Mouse (Mus musculus) CH12.LX (cell line): Measurements from ENCODE around the gene Ccdc158. TPM values are rescaled to one million over a fixed set of nuclear protein-coding genes. Genes with fewer than 3 reads are reported as not detected.
A peak's percentile ranks its signal among the peaks of the same experiment; 100 is the strongest.

Experiments
- DNase-seq: peaks from one replicate; pipeline ENCODE4 v3.0.0-alpha.2; 2013; ENCODE audit errors: extremely low read depth
- H3K27ac ChIP-seq: 2 replicates; pipeline ENCODE4 v1.5.1; 2012; ENCODE audit warnings: low read depth, mild to moderate bottlenecking, control low read depth, moderate library complexity; ENCODE audit not compliant: insufficient read depth
- H3K27me3 ChIP-seq: replicated peaks from 2 replicates; pipeline ENCODE3; 2012; ENCODE audit warnings: inconsistent platforms
- H3K36me3 ChIP-seq, 2 experiments: replicated peaks in 1 of 2; 2 replicates each; pipeline versions ENCODE3 to v1.6.1; 2012; ENCODE audit warnings: inconsistent platforms in 1 of 2, low read length in 1 of 2, mild to moderate bottlenecking in 1 of 2, mixed read lengths in 1 of 2, moderate library complexity in 1 of 2; ENCODE audit not compliant: control insufficient read depth in 1 of 2, insufficient read depth in 1 of 2
- H3K4me1 ChIP-seq, 2 experiments: 2 replicates each; pipeline ENCODE4 v1.6.1; 2012; ENCODE audit warnings: inconsistent platforms in 1 of 2, moderate library complexity in 1 of 2; ENCODE audit not compliant: insufficient read depth in 2 of 2, control insufficient read depth in 1 of 2
- H3K4me2 ChIP-seq: 2 replicates; pipeline ENCODE4 v1.6.1; 2012; ENCODE audit warnings: low read depth, mild to moderate bottlenecking, control low read depth; ENCODE audit not compliant: poor library complexity, insufficient read depth, severe bottlenecking
- H3K4me3 ChIP-seq, 3 experiments: fragments of 150-350 bp in 1 of 3; sonication (generic) in 1 of 3; replicated peaks in 1 of 3; 2 replicates each; pipeline versions ENCODE3 to v1.5.1; 2011 to 2012; ENCODE audit warnings: low read depth in 2 of 3, low read length in 2 of 3, mild to moderate bottlenecking in 2 of 3, moderate library complexity in 2 of 3, control low read depth in 1 of 3, improper control_type of control experiment in 1 of 3, inconsistent platforms in 1 of 3, mixed read lengths in 1 of 3; ENCODE audit not compliant: poor library complexity in 1 of 3
- H3K79me2 ChIP-seq: replicated peaks from 2 replicates; pipeline ENCODE4 v1.6.1; 2012; ENCODE audit warnings: mild to moderate bottlenecking, moderate library complexity; ENCODE audit not compliant: control insufficient read depth, poor library complexity, insufficient read depth, severe bottlenecking; ENCODE audit errors: extremely low read depth
- H3K9ac ChIP-seq: 2 replicates; pipeline ENCODE4 v1.6.1; 2012; ENCODE audit warnings: low read depth, mild to moderate bottlenecking, control low read depth, moderate library complexity; ENCODE audit not compliant: insufficient read depth
- H3K9me3 ChIP-seq: replicated peaks from 2 replicates; pipeline ENCODE3; 2012; ENCODE audit warnings: low read length, inconsistent platforms, mixed read lengths
- BHLHE40 ChIP-seq: IDR thresholded peaks from 2 replicates; pipeline ENCODE4 v1.6.1; 2011; ENCODE audit warnings: mild to moderate bottlenecking, low read depth, low read length, improper control_type of control experiment
- CHD1 ChIP-seq: IDR thresholded peaks from 2 replicates; pipeline ENCODE4 v1.6.1; 2012; ENCODE audit warnings: low read depth, low read length, improper control_type of control experiment, inconsistent platforms
- CHD2 ChIP-seq: IDR thresholded peaks from 2 replicates; pipeline ENCODE4 v1.6.1; 2011; ENCODE audit warnings: low read length, improper control_type of control experiment
- CTCF ChIP-seq, 2 experiments: IDR thresholded peaks in 1 of 2; conservative IDR thresholded peaks in 1 of 2; 2 replicates each; pipeline ENCODE4 v1.5.1; 2011 to 2012; ENCODE audit warnings: low read depth in 2 of 2, low read length in 2 of 2, improper control_type of control experiment in 1 of 2, inconsistent platforms in 1 of 2, mild to moderate bottlenecking in 1 of 2, moderate library complexity in 1 of 2
- E2F4 ChIP-seq: IDR thresholded peaks from 2 replicates; pipeline ENCODE4 v1.6.1; 2011; ENCODE audit warnings: low read depth, low read length, improper control_type of control experiment; ENCODE audit not compliant: insufficient replicate concordance
- ELF1 ChIP-seq: IDR thresholded peaks from 2 replicates; pipeline ENCODE4 v1.6.1; 2014; ENCODE audit warnings: low read depth, mild to moderate bottlenecking, inconsistent platforms, low read length, improper control_type of control experiment
- ETS1 ChIP-seq: conservative IDR thresholded peaks from 2 replicates; pipeline ENCODE4 v1.6.1; 2012; ENCODE audit warnings: low read depth, mild to moderate bottlenecking, inconsistent platforms, low read length, improper control_type of control experiment, moderate library complexity
- JUN ChIP-seq: IDR thresholded peaks from 2 replicates; pipeline ENCODE4 v1.6.1; 2011; ENCODE audit warnings: low read depth, mild to moderate bottlenecking, low read length, improper control_type of control experiment, moderate library complexity; ENCODE audit not compliant: insufficient read depth
- JUND ChIP-seq: conservative IDR thresholded peaks from 2 replicates; pipeline ENCODE4 v1.6.1; 2011; ENCODE audit warnings: low read depth, low read length, improper control_type of control experiment
- MAFK ChIP-seq: IDR thresholded peaks from 2 replicates; pipeline ENCODE4 v1.6.1; 2011; ENCODE audit warnings: low read length, improper control_type of control experiment; ENCODE audit not compliant: insufficient replicate concordance
- MAX ChIP-seq: IDR thresholded peaks from 2 replicates; pipeline ENCODE4 v1.6.1; 2011; ENCODE audit warnings: low read length, improper control_type of control experiment
- MAZ ChIP-seq: IDR thresholded peaks from 2 replicates; pipeline ENCODE4 v1.6.1; 2012; ENCODE audit warnings: low read depth, mild to moderate bottlenecking, inconsistent platforms, low read length, improper control_type of control experiment, moderate library complexity
- MYC ChIP-seq: IDR thresholded peaks from 2 replicates; pipeline ENCODE4 v1.6.1; 2011; ENCODE audit warnings: low read depth, mild to moderate bottlenecking, improper control_type of control experiment, low read length
- NRF1 ChIP-seq: IDR thresholded peaks from 2 replicates; pipeline ENCODE4 v1.6.1; 2014; ENCODE audit warnings: low read depth, mild to moderate bottlenecking, inconsistent platforms, low read length, improper control_type of control experiment, moderate library complexity
- PAX5 ChIP-seq: IDR thresholded peaks from 2 replicates; pipeline ENCODE4 v1.6.1; 2012; ENCODE audit warnings: low read length, inconsistent platforms, mixed read lengths
- POLR2A ChIP-seq: IDR thresholded peaks from 2 replicates; pipeline ENCODE4 v1.6.1; 2011; ENCODE audit warnings: low read depth, mild to moderate bottlenecking, improper control_type of control experiment, low read length
- POLR2AphosphoS2 ChIP-seq: IDR thresholded peaks from 2 replicates; pipeline ENCODE4 v1.6.1; 2011; ENCODE audit warnings: low read depth, low read length, improper control_type of control experiment
- RAD21 ChIP-seq: IDR thresholded peaks from 2 replicates; pipeline ENCODE4 v1.6.1; 2011; ENCODE audit warnings: low read depth, mild to moderate bottlenecking, low read length, improper control_type of control experiment, moderate library complexity
- RCOR1 ChIP-seq: conservative IDR thresholded peaks from 2 replicates; pipeline ENCODE4 v1.6.1; 2012; ENCODE audit warnings: low read depth, mild to moderate bottlenecking, inconsistent platforms, low read length, improper control_type of control experiment
- SIN3A ChIP-seq: IDR thresholded peaks from 2 replicates; pipeline ENCODE4 v1.6.1; 2012; ENCODE audit warnings: low read length, improper control_type of control experiment, inconsistent platforms
- TBP ChIP-seq: conservative IDR thresholded peaks from 2 replicates; pipeline ENCODE4 v1.6.1; 2011; ENCODE audit warnings: low read depth, low read length, improper control_type of control experiment
- UBTF ChIP-seq: IDR thresholded peaks from 2 replicates; pipeline ENCODE4 v1.6.1; 2012; ENCODE audit warnings: low read depth, mild to moderate bottlenecking, inconsistent platforms, low read length, improper control_type of control experiment, moderate library complexity
- ZC3H11A ChIP-seq: IDR thresholded peaks from 2 replicates; pipeline ENCODE4 v1.6.1; 2012; ENCODE audit warnings: low read depth, mild to moderate bottlenecking, inconsistent platforms, low read length, improper control_type of control experiment
- ZKSCAN1 ChIP-seq: IDR thresholded peaks from 2 replicates; pipeline ENCODE4 v1.6.1; 2012; ENCODE audit warnings: low read depth, inconsistent platforms, low read length, improper control_type of control experiment, borderline replicate concordance
- ZNF384 ChIP-seq: IDR thresholded peaks from 2 replicates; pipeline ENCODE4 v1.6.1; 2012; ENCODE audit warnings: low read depth, low read length, improper control_type of control experiment, inconsistent platforms
- dilution Hi-C: fragments of 300-500 bp; cut with MboI; formaldehyde crosslinking; loops from 2 replicates; pipeline ENCODE4 v1.14.3; 2020; ENCODE audit warnings: low sequenced_read_pairs; ENCODE audit not compliant: extremely low pct_unique_long_range_greater_than_20kb, extremely low pct_ligation_motif_present
- in situ Hi-C: fragments of 300-500 bp; cut with MboI; formaldehyde crosslinking; loops from 3 replicates; pipeline ENCODE4 v1.14.3; 2019; ENCODE audit warnings: low sequenced_read_pairs, low pct_ligation_motif_present, low pct_unique_long_range_greater_than_20kb, mixed read lengths
- polyA plus RNA-seq: library from polyadenylated mRNA; unstranded; fragments of >175 nt; gene quantifications from 2 replicates; pipeline ENCODE4 v1.2.1, GENCODE M21; 2012; ENCODE audit warnings: low read depth; ENCODE audit not compliant: insufficient read length
- total RNA-seq, 2 experiments: library from RNA; depleted of rRNA; stranded (reverse); fragments of 300-350 nt in 1 of 2; fragments of >200 nt in 1 of 2; gene quantifications; 2 replicates each; pipeline ENCODE4 v1.2.3; 2012 to 2014

Ccdc158 gene
- total and polyA plus RNA-seq, 3 experiments = not detected

DNA sequence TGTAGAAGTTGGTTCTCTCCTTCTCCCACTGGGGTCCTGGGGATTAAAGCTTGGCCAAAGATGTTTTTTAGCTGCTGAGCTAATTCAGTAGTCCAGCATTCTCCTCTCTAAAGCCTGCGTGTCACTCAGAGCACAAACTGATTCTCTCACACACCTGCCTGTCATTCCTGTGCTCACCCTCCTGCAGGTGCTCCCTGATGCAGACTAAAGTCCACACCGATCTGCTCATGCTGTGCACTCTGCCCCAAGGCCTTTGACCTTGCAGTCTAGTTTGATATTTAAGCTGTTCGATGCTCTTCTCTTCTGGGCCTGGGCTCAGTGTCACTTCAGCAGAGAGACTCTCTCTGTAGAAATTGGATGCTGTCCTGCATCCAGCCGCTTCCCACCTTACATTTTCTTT is 103.8 kb downstream of the Ccdc158 start:
- Histone ChIP-seq H3K4me1 (no peaks in the 10 kb centered on the region), H3K27me3 (no peaks in the 10 kb centered on the region), H3K9me3 (no peaks in the 10 kb centered on the region), H3K27ac (no peak overlapping the region), H3K4me3 (no peak overlapping the region), H3K36me3 (no peaks in the 10 kb centered on the region), H3K79me2 (no peaks in the 10 kb centered on the region), H3K4me2 (no peak overlapping the region), H3K9ac (no peak overlapping the region)
- in situ Hi-C loops = no loop called here
- dilution Hi-C loops = no loop called here
- TF ChIP-seq MAFK (no peak), MYC (no peak), RCOR1 (no peak), CHD2 (no peak), CHD1 (no peak), ZNF384 (no peak), ZKSCAN1 (no peak), POLR2AphosphoS2 (no peak)
- no peak for DNase-seq

DNA sequence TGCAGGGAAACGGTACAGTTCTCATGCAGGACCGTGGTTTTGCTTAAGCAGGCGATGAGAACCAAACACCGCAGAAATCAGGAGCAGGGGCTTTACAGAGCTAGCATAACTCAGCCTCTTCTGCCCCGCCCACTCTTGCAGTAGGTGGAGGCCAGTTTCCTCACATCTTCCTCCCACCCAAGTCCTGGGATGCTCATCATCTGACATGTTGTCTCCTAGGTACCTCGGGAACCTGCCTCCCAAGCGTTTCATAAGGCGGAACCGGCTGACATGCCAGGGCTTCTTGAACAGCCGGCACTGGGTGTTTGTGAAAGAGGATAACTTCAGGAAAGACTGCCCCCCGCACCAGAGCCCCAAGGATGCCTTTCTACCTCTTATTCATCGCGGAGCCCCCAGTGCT is 113.1 kb downstream of the Ccdc158 start:
- no peak overlapping the region for H3K9ac ChIP-seq
- H3K36me3 ChIP-seq = no peaks in the 10 kb centered on the region
- no peak overlapping the region for H3K27ac ChIP-seq
- no peaks in the 10 kb centered on the region for H3K9me3 ChIP-seq
- peak; percentile 29 for DNase-seq
- in situ Hi-C loops = no loop called here
- TF ChIP-seq CHD1 = no peak
- no peak for TF ChIP-seq ZKSCAN1
- no peak for TF ChIP-seq E2F4
- TF ChIP-seq PAX5 = no peak
- no peak for TF ChIP-seq MYC
- no peak for TF ChIP-seq TBP
- TF ChIP-seq ZC3H11A = no peak
- TF ChIP-seq POLR2A = no peak
- no peak for TF ChIP-seq MAFK
- TF ChIP-seq BHLHE40 = no peak
- TF ChIP-seq JUND = no peak
- no peak for TF ChIP-seq RAD21
- TF ChIP-seq POLR2AphosphoS2 = no peak
- no peaks in the 10 kb centered on the region for H3K79me2 ChIP-seq
- H3K4me3 ChIP-seq = no peak overlapping the region
- no peak overlapping the region for H3K4me2 ChIP-seq
- dilution Hi-C loops = no loop called here
- H3K4me1 ChIP-seq = peaks cover 0 to 23% of the 10 kb centered on the region in 2 experiments; a peak in 3 of 4 replicates
- H3K27me3 ChIP-seq = no peaks in the 10 kb centered on the region

DNA sequence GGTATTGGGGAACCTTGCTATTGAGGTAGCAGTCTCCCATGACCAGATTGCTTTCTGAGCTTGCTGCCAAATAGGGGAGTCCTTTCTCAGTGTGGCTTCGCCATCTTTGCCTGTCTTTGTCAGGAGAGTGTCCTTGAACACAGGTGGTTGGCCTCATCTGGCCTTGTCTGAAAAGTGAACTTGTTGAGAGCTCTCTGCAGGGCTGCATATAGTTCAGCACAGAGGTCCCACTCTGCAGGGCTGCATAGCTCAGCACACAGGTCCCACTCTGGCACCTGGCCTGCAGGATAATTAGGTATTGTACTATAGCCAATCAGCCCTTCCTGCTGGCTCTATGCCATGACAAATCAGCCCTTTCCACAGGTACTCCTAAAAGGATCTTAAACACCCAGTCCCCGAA is 114.9 kb downstream of the Ccdc158 start:
- H3K79me2 ChIP-seq = no peaks in the 10 kb centered on the region
- H3K27me3 ChIP-seq = no peaks in the 10 kb centered on the region
- H3K27ac ChIP-seq = no peak overlapping the region
- dilution Hi-C loops = no loop called here
- no peak for DNase-seq
- no peak for TF ChIP-seq ETS1
- TF ChIP-seq ELF1 = no peak
- TF ChIP-seq CHD1 = no peak
- no peak for TF ChIP-seq SIN3A
- no peak for TF ChIP-seq CTCF (conservative IDR thresholded peaks at IDR 0.05 in 1 of 2, IDR thresholded peaks at IDR 0.05 in 1 of 2; ENCODE audit: low read depth in 2 of 2, low read length in 2 of 2)
- TF ChIP-seq ZNF384 = no peak
- no peak for TF ChIP-seq ZC3H11A
- no peak for TF ChIP-seq POLR2A
- TF ChIP-seq TBP = no peak
- TF ChIP-seq RAD21 = no peak
- no peak for TF ChIP-seq NRF1
- TF ChIP-seq MAX = no peak
- no peak for TF ChIP-seq E2F4
- no peak for TF ChIP-seq POLR2AphosphoS2
- TF ChIP-seq MYC = no peak
- TF ChIP-seq MAZ = no peak
- TF ChIP-seq JUND = no peak
- TF ChIP-seq ZKSCAN1 = no peak
- no peak for TF ChIP-seq JUN
- TF ChIP-seq UBTF = no peak
- TF ChIP-seq, all 38 proteins: peak for 0
- H3K4me3 ChIP-seq = no peak overlapping the region
- no peaks in the 10 kb centered on the region for H3K9me3 ChIP-seq
- no peak overlapping the region for H3K9ac ChIP-seq
- H3K36me3 ChIP-seq = no peaks in the 10 kb centered on the region
- peaks cover 0 to 23% of the 10 kb centered on the region in 2 experiments; a peak in 3 of 4 replicates for H3K4me1 ChIP-seq
- no peak overlapping the region for H3K4me2 ChIP-seq
- in situ Hi-C loops = no loop called here
